Mouse (Mus musculus) T-cell, adult 2 months (primary cell): Measurements from ENCODE around the gene Spryd3.

Experiments
- DNase-seq: peaks from one replicate; pipeline ENCODE4 v3.0.0; 2022; ENCODE audit warnings: low spot score

The Spryd3 gene

GRCm38 (mm10) chr15:102070476-102071467 lies 65.3 kb downstream of the Spryd3 start:
- no peak for DNase-seq
